Mouse (Mus musculus): ENCODE data around the gene Ppp1r3c.

Ppp1r3c gene

DNA sequence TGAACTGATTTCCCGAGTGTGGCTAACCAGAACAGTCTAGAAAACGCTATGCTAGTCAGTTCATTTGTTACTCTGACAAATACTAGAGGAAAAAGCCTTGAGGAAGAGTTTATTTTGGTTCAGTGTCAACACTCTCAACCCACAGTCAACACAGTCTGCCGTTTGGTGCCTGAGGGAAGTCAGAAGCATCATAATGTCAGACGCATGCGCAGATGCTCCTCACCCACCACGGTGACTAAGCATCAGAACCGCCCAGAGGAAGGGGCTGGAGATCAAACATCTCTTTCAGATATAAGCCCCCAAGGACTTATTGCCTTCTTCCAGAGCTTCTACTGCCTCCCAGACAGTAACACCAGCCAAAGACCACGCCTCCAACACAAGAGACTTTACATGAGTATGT, 15.3 kb downstream of the Ppp1r3c start:
- DNase-seq (ENCODE audit: low read depth in 1 of 2, low spot score in 2 of 2), result no peak

DNA sequence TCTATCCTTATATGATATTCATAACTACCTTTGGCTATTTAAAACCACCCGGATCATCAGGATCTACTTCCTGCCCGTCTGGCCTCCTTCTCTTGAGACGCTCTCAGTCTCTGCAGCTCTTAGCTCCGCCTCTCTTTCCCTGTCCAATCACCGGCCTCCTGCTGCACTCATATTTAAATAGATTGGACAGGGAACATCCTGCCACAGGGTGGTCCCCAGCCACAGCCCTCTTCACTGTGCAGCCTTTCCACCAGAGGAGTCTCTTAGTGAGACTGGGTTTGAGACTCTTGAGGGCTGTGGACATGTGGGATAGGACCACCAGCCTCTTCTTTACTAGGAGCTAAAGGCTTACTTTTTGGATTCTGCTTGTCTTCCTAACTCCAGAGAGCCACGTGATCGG, 20.2 kb downstream of the Ppp1r3c start:
- DNase-seq (ENCODE audit: low read depth in 1 of 2, low spot score in 2 of 2), result no peak

DNA sequence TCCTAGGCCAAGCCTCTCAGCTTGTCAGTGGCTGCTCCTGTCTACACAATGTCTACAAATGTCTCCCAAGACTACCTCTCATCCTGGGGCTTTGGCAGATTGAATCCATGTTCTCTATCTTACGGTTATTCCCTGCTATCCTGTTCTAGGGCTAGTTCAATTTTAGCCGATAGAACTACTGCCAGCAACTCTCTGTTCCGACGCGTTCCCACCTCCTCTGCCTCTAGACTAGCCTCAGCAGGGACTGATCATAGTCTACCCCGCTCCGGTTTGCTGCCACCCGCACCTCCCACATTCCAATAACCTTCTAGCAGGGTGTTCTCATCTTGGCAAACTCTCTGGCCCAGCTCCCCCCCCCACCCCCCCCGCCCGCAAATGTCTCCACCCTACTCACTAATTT, 20.9 kb downstream of the Ppp1r3c start:
- DNase-seq (ENCODE audit: low read depth in 1 of 2, low spot score in 2 of 2), result no peak

DNA sequence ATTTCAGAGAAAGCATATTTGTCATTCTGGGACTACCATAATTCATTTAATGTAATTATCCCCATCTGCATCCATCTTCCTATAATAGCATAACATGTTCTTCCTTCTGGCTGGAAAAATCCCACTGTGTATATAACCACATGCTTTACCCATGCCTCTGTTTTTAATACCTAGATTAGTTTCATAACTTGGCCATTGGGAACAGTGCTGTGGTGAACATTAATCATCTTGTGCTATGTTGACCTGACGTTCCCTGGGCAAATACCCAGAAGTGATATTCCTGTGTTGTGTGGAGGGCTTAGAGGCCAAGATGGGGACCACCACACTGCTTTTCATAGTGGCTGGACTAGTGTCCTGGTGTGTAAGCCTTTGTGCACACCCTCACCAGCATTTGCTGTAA, 22.0 kb downstream of the Ppp1r3c start:
- no peak for DNase-seq (ENCODE audit: low read depth in 1 of 2, low spot score in 2 of 2)

DNA sequence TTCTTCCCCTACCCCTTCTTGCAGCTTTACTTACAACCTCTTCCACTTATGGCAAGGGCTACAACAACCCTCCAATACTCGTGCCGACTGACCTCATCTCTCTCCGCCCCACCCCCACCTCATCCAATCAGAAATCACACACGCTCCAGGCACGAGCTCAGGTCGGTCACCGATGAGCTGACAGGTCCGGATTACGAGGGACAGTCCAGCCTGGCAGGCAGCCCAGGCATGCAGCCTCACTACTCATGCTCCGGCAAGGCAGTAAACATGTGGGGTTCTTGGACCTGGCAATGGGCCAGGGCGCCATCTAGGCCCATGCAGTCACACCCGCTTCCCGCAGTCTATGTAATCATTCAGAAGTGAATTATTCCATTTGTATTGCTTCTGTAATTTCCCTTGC, 23.4 kb downstream of the Ppp1r3c start:
- no peak for DNase-seq (ENCODE audit: low read depth in 1 of 2, low spot score in 2 of 2)

DNA sequence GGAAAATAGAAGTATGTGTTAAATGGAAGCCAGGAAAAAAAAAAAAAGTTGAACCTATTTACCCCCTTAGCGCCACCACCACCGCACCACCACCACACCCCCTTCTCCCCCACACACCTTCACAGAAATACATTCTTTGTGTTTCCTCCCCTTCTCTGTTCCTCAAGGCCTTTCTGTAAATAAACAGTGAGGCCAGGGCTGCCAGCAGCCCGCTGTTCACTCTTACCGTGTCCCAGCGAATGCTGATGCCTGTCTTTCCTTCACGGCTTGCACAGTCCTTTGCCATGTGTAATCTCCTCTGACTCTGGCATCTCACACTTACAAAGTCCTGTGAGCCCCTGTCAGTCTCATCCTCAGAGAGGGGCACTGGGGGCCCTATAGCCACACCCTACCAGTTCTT, 30.3 kb downstream of the Ppp1r3c start:
- DNase-seq (ENCODE audit: low read depth in 1 of 2, low spot score in 2 of 2), result no peak

DNA sequence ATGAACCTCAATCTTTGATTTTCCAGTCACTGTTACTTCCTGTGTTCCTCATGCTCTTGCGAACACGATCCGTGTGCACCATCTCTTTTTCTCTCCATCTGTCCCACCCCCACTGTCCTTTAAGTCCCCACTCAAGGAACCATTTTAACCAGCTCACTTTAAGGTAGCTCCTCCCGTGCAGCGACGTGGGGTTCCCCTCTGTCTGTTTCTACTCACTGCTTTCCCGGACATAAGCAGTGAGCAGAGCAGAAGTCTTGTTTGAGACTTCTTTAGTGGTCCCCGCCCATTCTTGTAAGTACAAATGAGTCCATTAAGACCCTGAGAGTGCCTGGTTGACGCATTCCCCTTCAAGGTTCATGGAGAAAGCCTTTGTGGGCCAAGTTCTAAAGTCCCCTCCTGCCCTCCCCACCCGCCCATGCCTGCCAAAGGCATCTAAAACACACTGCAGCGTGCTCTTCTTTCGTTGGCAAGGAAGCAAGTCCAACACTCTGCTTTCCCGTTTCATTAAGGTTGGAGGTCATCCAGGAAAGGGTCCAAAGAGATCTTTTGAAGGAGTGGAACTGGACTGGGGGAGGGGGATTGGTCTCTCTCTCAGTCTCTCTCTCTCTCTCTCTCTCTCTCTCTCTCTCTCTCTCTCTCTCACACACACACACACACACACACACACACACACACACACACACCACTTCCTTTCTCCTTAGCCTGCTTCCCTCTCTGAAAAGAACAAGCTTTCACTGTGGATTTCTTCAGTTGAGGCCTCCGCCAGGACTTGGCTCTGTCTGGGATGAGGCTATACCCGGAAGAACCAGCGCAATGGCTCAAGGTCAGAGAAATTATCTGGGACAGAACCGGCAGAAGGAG, 30.9 kb downstream of the Ppp1r3c start:
- DNase-seq (ENCODE audit: low read depth in 1 of 2, low spot score in 2 of 2), result no peak

DNA sequence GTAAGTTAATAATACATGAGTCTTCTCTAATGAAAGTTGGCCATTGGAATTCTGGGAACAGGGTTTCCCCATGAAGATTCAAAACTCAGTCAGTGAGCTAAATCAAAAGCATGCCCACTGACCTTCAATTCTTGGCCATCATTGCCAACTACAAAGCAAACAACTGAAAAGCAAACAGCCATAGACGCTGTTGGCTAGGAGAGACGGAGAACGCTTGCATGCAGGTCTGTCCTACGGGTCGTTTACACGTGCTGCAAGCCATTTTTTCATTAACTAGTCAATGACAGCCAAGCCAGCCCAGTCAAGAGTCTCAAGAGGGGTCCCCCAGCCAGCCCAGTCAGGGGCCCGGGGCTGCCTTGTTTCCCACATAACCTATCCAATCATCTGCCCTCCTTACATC, 31.7 kb downstream of the Ppp1r3c start:
- DNase-seq (ENCODE audit: low read depth in 1 of 2, low spot score in 2 of 2), result no peak

DNA sequence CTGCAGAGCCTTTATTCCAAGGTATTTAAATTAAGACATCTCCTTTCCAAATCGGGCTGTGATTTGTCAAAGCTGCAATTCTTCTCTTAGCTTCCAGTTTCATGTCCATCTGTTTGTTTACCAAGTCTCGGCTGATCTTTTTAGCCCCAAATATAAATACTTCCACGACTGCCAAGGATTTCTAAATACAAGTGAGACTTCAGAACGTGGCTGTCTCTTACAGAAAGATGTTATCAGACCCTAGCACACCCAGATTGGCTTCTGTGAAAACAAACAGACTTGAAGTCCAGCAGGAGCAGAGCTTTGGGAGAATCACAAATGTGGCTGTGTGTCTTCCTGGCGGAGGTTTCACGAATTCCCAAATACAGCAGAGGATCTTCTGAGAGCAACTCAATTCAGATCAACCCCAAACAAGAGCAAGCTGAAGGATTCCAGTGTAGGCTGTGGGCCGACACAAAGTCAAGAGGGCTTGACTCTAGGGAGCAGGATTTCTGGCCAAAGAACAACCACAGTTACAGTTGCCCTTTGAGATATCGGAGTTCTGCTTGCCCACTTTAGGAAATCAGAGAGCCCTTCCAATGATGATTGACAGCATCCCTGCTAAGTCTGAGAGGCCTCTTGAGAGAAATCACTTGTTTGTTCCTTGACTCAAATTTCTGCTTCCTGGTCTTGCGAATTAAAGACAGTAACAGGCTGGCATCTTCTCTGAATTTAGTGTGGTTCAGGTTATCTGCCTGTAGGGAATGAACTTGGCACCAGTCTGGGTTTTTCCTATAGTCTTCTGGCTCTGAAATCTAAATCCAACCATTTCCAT, 34.4 kb downstream of the Ppp1r3c start:
- no peak for DNase-seq (ENCODE audit: low read depth in 1 of 2, low spot score in 2 of 2)

DNA sequence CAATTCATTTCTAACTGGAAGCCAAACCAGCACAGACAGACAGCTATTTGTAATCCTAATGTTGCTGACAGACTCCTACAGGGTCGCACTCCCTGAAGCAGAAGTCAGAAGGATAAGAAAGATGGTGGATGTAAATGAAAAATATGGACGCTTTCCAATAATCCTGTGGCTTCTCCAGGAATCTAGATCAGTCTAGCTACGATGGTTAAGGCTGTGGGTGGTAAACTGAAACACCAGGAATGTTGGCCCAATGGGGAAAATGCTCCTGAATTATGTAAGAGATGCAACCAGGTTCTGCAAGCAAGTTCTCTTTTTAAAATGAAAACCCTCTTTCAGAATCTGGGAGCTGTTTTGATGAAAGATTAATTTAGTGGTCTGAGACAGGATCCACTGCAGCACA, 35.1 kb downstream of the Ppp1r3c start:
- no peak for DNase-seq (ENCODE audit: low read depth in 1 of 2, low spot score in 2 of 2)

DNA sequence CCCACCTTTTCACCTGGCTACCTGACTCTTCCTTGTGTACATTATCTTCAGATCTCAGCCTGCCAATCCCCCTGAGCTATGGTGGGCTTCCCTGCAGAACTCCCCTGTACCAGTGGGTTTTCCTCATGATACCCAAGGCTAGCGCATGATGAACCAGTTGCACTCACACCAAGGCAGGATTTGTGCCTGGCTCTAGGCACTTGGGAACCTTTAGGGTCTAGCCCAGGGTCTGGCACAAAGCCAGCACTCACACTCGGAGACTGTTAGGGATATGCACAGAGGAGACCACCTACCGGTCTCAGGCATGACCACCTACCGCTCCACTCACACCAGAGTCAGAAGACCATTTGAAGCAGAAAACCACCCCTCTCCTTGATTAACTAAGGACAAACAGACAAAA, 35.5 kb downstream of the Ppp1r3c start:
- DNase-seq (ENCODE audit: low read depth in 1 of 2, low spot score in 2 of 2), result no peak

DNA sequence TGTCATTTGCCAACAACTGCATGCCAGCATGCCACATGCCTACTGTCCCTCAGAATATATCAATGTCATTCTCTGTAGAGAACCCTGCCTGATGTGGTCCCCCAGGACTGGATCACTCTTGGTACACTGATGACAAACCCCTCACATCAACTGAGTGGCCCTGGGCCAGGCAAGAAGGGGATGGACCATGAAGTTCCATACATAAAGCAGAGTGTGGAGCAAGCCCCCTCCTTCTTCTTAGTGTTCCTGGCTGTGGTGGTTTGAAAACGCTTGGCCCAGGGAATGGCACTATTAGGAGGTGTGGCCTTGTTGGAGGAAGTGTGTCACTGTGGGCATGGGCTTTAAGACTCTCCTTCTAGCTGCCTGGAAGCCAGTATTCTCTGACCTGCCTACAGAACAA, 37.3 kb downstream of the Ppp1r3c start:
- no peak for DNase-seq (ENCODE audit: low read depth in 1 of 2, low spot score in 2 of 2)

DNA sequence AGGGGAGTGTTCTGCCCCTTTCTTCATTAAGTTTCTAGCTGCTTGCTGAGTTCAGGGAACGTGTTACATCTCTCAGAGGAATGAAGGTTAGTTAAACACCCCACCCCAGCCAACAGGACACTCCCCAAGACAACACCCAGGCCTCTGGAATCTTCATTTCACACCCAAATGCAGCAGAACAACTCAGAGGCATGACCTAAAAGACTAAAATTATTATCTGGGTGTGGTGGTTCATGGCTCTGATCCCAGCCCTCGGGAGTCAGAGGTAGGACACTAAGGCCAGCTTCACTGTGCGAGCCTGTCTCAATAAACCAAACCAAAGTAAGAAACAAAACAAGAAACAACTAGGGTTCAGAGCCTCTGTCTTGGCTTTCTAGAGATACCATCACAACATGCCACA, 38.3 kb downstream of the Ppp1r3c start:
- no peak for DNase-seq (ENCODE audit: low read depth in 1 of 2, low spot score in 2 of 2)

DNA sequence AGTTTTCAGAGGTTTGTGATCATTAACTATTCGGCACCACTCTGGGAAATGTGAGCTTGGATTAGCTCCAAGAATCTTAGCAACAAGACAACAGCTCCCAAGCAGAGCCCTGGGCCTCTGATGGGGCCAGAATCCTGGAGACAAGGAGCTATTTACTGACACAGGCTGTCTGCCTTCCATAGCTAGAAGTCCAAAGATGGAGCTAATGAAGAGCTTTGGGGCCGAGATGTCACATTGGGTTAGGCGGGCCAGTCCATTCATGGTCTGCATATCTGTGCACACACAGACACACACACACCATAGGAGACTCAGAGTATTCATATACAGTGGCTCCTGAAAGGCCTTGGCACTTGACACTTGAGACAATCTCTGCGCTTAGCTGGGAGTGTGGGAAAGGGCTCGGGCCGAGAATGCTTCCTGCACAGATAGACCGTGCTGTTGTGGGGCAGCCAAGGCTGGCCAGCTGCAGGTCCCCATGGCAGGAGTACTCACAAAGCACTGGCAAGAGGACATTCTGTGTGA, 39.8 kb downstream of the Ppp1r3c start:
- DNase-seq (ENCODE audit: low read depth in 1 of 2, low spot score in 2 of 2), result no peak

DNA sequence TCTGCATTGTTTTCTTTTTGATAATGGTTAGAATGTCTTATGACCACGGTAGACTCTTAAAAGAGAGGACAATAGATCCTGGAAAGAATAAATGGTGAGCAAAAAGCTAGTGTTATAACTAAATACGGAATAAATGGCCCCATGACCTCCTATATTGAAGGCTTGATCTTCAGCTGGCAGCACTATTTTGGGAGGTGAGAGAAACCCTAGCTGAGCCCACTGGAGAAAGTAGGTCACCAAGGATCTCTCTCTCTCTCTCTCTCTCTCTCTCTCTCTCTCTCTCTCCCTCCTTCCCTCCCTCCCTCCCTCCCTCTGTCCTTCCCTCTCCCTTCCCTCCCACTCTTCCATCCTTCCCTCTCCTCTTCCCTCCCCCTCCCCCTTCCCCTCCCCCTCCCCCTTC, 42.9 kb downstream of the Ppp1r3c start:
- DNase-seq (ENCODE audit: low read depth in 1 of 2, low spot score in 2 of 2), result no peak

DNA sequence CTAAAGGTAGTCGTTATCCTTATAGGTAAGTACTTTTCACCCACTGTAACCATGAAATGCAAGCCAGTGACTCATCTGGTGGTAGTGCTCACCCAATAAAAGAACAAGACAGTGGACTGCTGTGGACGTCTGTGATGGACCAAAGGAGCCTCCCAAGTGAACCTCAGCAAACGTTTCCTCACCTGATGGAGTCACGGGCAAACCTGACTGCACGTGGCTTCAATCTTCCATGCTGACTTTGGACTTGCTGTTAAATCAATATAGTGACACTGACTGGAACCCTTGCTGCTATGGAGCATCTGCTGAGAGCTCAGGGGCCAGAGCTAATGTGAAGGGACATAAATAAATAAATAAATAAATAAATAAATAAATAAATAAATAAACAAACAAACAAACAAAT, 44.5 kb downstream of the Ppp1r3c start:
- DNase-seq (ENCODE audit: low read depth in 1 of 2, low spot score in 2 of 2), result no peak

DNA sequence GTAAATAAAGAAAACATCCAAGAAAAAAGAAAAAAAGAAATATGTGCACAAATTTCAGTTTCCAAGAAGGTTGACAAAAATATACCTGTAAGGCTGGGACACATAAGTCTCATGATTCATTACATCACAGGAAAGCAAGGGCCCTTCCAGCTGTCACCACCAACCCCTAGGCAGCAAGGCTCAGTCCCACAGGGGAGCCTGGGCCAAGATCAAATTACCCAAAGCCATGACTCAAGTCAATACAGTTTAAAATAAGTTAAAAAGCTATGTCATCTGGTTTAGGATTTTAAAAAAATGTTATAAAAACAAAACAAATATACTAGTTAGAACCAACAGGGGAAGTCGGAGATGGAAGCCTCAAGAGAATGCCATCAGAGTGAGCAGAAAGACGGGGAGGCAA, 45.2 kb downstream of the Ppp1r3c start:
- no peak for DNase-seq (ENCODE audit: low read depth in 1 of 2, low spot score in 2 of 2)

DNA sequence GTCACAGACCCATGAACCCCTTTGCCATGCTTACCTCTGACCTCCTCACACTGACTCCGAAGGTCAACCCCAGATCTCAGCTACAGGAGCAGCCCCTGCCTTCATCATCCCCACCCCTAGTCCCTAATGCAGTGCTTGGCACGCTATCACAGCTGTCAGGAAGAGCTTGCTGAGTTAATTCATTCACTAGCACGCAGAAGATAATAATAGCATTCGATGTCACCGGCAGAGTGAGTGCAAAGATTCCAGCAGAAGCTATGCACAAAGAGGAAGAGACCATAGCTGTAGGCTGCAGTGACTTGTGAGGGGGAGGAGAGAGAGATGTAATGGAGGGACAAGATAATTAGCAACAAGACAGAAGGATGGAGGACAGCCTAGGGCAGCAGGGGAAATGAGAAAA, 47.2 kb downstream of the Ppp1r3c start:
- no peak for DNase-seq (ENCODE audit: low read depth in 1 of 2, low spot score in 2 of 2)

DNA sequence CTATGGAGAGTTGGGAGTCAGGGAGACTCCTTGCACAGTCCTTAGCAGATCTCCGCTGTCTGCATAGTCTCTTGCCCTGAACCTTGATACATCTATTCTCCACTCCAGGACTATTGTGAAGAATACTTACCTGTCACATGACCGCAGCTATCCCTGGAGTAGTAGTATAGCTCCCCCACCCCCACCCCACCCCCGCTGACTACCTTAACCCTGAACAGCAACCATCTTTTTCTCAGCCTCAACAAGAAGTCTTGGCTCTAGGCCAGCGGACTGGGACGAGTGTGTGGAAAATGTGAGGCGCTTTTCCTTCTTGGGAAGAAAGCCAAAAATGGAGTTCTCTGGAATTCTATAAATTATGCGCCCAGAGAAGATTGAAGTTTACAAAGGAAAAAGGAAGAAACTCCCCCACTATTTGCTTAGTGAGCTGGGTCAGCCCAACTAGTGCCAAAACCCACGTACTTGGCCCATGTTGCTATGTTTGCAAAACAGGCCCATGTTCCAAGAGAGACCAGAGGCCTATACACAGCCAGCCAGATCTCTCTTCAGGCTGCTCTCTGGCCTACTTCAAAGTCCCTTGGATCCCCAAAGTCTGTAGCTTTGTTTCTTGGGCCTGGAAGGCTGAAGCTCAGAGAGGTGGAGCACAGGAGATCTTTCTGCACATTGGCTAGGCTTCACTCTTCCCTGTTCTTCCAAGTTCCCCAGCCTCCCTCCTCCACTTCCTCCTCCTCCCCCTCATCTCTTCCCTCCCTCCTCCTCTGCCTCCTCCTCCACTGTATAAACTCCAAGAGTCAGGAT, 48.4 kb downstream of the Ppp1r3c start:
- DNase-seq (ENCODE audit: low read depth in 1 of 2, low spot score in 2 of 2), result no peak

DNA sequence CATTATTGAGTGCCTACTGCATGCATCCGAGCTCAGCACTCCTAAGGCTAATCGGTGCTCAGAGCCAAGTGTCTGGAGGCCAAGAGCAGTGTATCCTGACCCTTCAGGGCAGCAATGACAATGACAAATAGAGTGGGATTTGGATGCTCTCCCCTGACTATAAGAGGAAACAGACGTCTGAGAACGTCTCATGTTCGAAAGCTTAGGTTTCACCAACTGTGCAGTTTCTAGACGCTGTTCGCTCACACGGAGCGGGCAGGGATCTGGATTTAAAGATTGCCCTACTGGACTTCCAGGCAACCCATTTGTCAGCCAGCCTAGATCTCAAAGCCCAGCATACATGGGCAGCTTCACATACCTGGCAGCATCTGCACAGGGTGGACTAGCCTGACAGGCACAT, 49.4 kb downstream of the Ppp1r3c start:
- no peak for DNase-seq (ENCODE audit: low read depth in 1 of 2, low spot score in 2 of 2)

DNA sequence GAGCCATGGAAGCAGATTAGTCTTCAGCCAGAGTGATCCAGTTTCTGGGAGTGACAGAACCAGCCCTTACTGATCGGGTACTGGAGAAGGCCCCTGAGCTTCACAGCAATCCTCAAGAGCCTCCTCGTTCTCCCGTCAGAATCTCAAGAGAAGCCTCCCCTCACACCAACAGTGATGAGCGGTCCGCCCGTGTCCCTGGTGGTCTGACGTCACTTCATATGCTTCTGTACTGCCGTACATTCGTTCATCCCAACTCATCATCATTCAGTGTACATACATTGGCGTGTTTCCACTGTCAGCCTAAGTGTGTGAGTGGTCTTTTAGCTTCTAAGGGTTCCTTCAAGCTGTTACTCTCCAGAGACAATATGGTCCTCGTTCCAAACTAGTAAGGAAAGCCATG, 50.4 kb downstream of the Ppp1r3c start:
- DNase-seq (ENCODE audit: low read depth in 1 of 2, low spot score in 2 of 2), result no peak

DNA sequence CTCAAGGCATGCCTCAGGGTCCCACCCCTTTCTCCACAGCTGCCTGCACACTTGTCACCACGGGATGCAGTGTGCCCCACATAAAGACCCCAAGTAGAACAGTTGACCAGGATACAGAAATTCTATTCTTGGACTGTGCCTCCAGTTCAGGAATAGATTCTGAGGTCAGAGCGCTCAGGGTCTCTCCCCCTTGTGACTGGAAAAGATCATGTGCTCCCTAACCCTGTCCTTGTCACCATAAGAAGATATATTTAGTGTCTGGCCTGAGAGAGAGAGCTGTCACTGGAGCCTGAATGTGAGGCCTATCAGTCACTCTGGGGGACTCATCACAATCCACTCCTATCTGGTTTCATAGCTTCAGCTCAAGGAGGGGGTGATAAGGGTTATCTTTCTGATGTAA, 53.9 kb downstream of the Ppp1r3c start:
- no peak for DNase-seq (ENCODE audit: low read depth in 1 of 2, low spot score in 2 of 2)

Data from monocyte, adult 2 months (primary cell).